Mouse (Mus musculus) CD4-positive helper T cell, adult 2 months (primary cell): Measurements from ENCODE around the gene Il11ra1.

Source experiments
- DNase-seq: peaks from one replicate; pipeline ENCODE4 v3.0.0-alpha.2; 2012; ENCODE audit warnings: low read depth, missing footprints, low spot score

Il11ra1 gene

DNA sequence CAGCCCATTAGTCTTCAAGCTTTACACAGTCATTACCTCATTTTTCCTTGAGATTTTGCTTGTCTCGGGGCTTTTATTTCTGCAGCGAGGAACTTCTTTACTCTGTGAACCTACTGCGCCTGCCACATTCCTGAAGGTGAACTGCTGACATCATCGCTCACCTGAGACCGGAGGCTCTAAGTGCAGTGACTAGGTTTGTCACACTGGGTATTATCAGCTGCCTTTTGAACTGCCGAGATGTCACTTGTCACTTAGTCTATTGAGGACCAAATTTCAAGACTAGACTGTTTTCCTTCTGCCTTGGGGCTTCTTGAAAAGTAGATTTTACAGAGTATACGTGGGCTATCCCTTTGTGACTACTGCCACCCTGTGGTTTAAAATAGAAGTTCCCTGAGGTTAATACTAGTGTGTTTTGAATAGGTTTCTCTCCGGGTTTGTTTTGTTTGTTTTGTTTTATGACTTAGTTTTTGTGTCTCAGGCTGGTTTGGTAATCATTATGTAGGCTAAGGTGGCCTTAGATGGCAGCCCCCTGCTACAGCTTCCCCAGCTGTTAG, 8.5 kb downstream of the Il11ra1 start:
- DNase-seq: peak; percentile 60

DNA sequence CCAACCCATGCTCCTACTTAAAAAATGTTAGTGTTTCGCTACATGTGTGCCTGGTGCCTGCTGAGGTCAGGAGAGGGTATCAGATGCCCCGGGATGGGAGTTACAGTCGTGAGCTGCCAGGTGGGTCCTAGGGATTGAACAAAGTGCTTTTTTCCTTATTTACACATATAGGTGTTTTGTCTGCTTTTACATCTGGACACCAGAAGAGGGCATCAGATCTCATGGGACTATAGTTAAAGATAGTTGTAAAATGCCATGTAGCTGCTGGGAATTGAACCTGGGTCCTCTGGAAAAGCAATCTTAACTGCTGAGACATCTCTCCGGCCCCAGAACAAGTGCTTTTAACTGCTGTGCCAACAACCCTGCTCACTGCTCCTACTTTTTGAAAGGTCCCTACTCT, 10.4 kb downstream of the Il11ra1 start:
- no peak for DNase-seq

DNA sequence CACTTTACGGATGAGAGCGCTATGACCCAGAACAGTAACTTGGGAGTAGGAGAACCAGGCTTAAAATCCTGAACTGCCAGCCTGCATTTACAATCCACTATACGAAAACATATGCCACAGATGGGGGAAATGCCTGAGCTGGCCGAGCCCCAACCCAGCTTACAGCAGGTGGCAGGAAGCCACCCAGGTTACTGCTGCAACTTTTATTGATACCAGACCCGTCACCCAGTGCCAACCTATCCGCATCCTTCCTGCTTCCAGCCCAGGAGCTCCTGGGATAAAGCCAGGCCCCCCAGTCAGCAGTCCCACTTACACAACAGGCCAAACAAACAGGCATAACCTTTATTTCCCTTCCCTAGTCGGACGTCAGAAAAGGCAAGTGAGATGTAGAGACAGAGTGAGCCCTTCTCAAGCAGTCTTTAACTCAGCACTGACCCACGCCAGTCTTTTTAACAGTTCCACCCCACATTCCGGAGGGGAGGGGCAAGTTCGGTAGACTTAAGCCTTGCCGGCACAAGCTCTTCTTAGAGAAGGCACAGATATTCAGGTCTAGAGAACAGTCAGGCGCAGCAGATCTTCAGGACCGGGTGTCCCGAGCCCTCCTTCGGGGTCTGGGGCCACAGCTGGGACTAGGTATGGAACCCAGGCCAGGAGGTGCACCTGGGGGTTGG, 12.1 kb downstream of the Il11ra1 start:
- no peak for DNase-seq

DNA sequence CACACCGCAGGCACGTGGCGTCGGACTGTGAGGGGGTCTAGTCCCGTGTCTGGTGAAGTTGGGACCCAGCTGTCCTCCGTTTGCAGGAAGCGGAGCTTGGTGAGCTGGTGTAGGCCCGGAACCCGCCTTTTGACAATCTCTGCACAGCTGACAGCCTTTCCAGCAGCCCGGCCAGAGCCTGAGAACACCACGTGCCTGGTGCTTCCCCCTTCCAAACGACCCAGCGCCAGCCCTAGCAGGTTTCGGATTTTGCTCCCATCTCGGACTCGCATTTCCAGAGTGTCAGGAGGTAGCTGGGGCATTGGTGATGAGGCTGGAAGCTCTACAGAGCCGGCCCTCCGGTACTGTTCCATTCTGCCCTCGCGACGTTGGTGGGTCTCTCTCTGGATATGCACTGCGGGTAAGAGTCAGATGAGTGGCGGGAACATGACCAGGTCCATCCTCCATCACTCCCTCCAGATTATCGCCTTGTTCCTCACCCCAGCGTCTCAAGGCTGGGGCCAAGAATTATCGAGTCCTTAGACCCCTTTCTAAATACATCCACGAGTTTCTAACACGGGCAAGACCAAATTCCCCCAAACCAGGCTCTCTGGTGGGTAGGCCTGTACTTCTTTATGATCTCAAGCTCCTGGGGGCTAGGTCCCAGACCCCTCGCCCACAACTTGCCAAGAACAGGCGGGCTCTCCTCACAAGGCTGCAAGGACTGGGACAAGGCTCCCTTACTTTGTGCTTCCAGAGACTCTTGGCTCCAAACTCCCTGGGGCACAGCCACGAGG, 12.8 kb downstream of the Il11ra1 start:
- no peak for DNase-seq

DNA sequence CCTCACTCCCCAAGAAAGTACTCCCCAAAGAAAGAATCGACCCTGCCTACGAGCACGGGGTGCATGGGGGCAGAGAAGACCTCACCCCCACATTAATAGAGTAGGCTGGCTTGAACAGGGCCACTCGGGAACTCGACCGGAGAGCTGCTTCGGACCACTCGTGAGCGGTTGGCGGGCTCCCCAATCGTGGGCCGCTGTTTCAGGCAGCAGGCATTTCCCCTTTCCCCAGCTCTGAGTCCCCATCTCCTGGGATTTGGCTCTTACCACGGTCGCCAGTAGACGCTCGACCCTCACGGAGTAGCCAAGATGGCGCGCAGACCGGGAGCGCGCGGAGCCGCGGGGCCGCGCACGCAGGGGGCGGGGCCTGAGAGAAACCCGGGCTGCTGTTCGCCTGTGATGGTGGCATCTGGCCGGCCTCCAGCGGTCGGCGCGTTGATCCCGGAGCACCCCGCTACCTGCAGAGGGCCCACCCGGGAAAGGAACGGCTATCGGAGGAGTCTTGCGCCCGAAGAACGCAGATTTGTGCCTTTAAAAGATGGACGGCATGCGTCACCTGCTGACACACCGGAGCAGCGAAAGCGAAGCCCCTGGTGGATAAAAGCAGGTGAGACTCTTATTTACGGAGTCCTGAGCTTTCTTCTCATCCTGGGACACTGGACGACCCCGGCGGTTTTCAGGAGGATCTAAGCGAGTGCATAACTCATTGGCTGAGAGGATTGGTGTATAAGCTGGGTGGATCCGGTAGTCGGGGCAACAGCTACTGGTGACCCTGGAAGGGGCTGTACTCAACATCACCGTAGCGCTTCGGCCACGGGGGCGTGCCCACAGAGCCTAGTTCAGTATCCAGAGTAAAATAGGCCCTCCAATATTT, 13.6 kb downstream of the Il11ra1 start, which contains the start of gene Rpp25l:
Gene Rpp25l (minus strand): TSS at position 338 of the 871 bp plus-strand sequence.
- peak; percentile 89 for DNase-seq

DNA sequence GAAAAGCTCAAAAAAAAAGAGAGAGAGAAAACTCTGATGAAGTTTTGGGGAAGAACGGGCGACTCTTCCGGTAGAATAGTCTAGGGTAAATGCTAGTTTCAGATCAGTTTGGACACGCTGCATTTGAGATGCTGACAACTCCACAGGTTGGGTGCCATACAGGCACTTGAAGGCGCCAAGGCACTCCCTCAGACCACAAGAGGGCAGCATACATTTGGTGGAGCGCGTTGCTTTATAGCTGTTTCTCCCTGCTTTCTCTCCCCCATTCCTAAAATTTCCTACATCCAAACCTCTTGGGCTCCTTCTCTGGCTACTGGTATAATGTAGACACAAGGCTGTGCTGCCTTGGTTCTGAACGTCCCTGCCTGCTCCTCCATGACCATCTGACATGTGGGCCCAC, 14.5 kb downstream of the Il11ra1 start:
- peak; percentile 71 for DNase-seq

DNA sequence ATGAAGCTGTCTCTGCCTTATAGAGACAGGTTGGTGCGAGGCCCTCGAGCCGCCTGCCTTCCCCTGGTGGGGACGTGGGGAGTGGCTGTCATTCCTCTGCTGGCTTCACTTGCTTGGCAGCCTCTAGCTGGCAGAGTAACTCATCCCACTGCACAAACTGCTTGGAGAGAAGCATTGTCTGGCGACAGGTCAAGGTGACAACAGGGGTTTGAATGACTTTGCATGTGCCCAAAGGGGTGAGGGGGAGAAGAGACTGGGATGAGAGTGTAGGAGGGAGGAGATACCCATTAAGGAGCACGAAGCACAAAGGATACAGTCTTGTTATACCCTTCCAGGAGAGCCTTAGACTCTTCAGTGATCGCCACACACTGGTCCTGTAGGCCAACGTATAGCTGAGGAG, 15.3 kb downstream of the Il11ra1 start:
- no peak for DNase-seq

DNA sequence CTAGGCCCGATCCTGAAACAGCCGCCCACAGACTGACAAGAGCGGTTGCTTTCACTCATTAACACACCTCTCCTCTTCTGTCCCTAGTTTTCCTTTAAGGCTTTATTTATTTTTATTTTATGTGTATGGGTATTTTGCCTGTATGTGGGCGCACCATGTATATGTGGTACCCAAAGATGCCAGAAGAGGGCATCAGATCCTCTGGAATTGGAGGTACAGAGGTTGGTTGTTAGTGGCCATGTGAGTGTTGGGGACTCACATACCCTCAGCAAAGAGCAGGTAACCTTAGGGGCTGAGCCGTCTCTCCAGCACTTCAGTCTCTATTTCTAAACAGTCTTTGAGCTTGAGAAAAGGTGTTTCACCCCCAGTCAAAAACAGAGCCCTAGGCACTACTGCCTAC, 15.8 kb downstream of the Il11ra1 start:
- DNase-seq: peak; percentile 58

DNA sequence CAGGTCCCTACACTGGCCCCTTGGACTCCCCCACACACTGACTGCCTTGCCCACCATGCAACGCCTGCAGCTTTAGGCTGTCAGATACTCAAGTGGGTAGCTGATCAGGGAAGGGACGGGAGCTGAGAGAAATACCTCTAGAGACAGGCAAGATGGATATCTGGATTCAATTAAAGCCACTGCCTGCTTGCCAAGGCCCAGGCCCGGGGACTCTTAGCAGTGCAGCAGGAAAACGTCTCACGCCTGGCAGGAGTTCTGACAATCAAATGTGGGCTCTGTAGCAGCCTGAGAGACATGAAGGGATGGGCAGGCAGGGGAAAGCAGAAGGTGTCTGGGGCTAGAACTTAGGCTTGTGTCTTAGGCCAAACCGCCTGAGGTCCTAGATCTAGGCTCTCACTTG, 17.0 kb downstream of the Il11ra1 start:
- DNase-seq: no peak

DNA sequence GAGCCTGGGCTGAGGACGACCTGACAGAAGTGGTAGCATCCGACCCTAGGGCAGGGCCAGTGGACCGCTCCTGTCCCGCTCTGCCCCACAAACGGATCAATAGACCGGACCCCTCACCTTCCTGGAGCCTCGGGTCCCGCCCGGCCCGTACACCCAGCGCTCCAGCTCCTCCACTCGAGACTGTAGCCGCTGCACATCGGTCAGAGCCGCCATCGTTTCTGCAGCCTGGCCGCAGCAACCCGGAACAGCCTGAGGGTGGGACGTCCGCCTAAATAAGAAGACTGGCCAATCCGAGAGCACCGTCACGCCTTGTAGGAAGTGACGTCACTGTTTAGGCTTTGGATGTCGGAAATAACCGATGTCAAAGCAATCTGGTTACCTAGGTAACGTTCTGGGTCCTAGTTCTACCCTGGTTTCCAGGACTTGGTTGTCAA, 23.1 kb downstream of the Il11ra1 start, which contains the start of gene Dctn3:
Gene Dctn3 (minus strand): TSS at position 253 of the 434 bp plus-strand sequence.
- peak; percentile 94 for DNase-seq

DNA sequence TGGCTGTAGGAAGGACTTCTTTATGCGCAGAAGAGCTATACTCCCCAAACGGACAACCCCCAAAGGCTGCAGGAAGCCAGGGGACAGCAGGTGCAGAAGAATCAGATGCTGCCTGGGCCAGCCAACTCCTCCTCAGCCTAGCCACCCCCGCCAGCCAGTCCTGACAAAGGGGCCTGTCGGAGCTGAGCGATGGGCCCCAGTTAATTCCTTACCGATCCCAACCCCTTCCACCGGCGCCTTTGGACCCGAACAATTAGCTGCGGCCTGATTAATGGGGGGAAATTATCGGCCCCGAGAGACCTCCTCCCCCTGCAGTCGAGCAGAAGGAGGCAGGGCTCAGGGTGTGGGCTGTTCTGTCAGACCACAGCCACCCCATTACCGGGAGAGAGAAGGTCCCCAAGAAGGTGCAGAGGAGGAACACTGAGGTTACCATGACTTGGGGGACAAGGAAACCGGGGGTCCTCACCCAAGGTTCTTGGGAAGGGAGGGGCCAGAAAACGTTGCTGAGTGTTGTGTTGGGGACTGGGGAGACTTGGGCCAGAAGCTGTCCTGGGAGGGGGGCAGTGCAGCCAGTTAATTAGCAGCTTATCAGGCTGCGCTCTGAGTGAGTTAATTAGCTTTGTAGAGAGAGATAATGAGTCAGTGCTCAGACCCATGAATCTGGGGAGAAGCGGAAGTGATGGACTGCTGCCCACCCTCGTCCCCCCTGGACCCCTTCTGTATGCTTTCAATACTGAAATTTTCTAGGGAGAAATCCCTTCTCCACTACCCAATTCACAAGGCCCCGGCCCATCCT, 27.2 kb downstream of the Il11ra1 start:
- DNase-seq: no peak

DNA sequence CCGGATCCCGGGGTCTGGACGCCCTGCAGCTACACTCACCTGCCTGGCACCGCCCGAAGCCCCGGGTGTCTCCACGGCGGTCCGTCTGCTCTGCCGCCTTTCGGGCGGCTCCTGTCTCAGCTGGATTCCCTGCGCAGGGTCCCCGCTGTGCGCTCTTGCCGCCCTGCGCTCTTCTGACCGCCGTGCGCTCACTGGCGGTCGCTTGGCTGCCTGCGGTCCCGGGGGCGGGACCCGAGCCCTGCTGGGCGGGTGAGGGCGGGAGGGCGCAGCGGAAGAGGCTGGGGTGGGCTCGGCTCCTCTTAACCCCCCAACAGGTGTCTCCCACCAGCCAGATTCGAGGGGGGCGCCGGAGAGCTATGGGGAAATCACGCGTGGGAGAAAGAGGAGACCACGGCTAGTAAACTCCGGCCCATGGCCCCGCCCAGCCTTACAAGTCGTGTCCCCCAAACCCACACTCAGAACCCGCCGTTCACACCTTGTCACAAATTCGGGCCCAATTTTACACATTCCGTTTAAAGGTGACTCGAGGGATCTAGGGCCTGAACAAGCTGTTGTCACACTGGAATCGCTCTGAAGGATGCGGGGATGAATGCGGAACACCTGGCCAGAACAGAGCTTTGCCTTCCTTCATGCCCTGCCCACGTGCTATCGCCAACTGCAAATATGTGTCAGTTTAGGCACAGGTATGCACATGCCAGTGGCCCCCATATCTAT, 31.4 kb downstream of the Il11ra1 start, which contains the start of gene Arid3c:
Gene Arid3c (minus strand): TSS at position 91 of the 714 bp plus-strand sequence.
- DNase-seq: peak; percentile 47

DNA sequence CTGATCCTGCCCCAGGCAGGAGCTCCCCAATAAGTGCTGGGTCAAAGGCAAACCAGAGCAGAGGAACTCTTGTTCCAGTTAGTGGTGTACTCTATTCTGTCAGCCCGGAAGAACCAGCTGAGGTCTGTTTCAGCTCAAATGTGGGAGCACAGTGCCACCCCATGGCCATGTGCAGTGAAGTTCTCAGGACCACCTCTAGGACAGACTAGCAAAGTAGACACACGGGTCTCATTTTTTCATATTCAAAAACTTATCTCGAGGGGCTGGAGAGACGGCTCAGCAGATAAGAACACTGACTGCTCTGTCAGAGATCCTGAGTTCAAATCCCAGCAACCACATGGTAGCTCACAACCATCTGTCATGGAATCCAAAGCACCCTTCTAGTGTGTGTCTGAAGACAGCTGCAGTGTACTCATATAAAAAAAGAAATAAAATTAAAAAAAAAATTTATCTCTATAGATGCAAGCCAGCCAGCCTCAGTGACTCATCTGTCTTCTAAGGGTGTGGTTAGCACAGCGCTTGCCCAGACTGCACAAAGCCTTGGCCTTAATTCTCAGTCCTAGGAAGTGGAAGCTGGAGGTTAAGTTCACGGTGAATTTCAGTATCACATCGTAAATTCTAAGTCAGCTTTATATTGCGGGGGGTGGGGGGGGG, 37.9 kb downstream of the Il11ra1 start:
- DNase-seq: peak; percentile 81

DNA sequence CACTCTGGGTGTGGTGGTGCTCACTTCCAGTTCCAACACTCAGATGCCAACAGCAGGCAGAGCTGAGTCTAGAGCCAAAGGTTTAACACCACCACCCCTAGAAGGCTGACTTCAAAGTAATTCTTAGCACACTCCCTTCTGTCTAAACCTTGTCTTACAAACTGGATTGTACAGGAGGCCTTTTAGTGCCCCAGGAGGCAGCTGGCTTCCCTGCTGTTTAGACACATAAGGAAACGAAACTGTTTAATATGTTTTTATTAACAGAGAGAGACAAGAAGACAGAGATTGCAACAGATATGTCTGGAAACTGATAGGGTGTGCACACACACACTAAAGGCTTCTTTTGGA, 38.4 kb downstream of the Il11ra1 start:
- no peak for DNase-seq

DNA sequence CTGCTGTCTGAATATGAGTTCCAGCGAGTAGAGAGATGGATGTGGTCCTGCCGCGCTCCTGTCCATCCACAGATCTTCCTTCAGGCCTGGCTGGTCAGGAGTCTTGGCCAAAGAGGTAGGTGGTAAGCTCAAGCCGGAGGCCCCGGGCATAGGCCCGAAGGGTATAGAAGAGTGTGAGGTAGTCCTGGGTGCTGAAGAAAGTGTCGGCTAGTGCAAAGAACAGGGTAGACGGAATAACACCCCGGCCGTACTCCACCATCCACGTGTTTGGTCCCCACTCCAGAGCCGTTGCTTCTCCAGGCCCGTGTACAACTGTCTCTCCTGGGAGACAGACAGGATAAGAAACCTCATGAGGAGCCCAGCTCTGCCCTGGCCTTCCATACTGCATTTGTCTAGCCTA, 39.5 kb downstream of the Il11ra1 start:
- DNase-seq: no peak

DNA sequence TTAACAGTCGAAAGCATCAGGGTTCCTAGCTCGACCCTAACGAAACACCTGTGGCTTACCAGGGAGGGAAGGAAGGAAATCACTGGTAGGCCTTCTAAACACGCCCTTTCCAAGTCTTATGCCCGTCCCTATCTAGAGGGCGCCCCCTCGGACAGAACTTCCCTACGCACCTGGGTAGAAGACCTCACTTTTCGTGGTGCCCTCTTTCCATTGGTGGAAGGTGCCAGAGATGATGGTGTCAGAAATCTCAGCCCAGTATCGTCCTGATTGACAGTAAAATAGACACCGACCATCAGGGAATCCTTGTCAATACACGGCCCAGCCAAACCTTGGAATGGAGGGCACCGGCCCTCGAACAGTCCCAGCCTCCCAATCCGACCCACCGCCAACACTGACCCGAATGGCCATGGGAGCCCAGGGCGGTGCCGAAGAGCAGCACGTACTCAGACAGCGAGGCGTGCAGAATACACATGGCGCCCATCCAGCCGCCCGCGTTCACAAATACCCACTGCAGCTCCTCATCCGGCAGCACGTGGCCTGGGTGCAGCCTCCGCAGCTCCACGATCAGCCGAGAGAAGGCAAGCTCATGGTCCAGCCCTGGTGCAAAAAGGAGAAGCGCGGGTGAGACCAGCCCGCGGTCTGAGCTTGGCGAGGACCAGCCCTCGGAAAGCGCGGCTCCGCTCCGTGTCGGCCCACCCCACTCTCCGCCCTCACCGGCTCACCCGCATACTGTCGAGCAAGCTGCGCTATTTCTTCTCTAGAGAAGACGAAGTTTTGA, 40.8 kb downstream of the Il11ra1 start:
- DNase-seq: peak; percentile 50

DNA sequence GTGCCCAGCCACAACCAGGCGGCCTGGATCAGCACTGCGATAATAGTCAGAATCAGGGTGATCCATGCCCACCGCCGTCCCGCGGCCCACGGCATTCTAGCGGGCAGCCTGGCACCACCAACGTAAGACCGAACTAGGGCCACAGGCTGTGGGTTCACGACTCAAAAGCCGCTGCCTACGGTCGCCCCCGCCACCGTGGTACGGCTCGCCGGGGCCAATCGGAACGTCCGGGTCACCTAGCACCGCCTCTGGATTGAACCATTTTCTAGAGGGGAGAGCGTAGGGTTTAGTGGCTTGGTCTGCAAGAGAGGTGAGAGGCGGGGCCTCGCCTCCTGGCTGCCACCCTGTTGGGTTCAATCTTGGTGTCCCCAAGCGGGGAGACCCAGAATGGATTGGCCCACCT, 41.4 kb downstream of the Il11ra1 start:
- DNase-seq: peak; percentile 96

DNA sequence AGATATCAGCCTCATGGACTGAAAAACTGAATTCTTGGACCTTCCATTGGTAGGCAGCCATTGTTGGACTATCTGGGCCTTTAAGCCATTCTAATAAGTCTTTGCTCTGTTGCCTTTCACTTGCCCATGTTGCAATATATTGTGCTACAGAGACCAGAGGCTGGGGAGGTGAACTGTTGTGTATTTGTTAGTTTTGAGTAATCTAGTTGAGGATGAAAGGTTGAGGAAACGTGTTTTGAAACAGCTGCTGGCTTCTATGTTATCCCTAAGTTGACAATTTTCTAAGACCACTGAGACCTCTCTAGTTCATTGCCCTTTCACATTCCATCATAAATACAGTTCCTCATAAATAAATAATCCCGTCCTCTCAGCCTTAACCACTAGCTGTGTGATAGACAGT, 44.3 kb downstream of the Il11ra1 start:
- no peak for DNase-seq

DNA sequence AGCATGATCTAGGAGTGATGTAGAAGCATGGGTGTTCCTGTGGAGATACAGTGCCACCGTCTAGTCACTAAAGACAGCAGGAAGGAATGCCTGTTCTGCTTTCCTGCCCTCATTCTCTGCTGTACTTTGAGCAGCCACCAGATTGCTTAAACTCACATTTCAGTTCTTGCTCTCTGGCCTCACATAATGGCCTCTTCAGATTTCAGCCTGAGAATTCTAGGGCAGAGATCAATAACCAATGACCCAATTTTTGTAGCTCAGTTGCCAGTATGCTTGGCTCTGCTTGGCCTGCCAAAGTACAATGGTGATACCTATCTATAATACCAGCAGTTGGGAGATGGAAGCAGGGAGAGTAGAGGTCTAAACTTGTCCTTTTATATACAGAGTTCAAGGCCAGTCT, 45.2 kb downstream of the Il11ra1 start:
- no peak for DNase-seq
